Mouse (Mus musculus) kidney, postnatal 25 days (tissue): ENCODE data around the gene Cbfa2t2.
A peak's percentile ranks its signal among the peaks of the same experiment; 100 is the strongest.

ENCODE experiments used
- DNase-seq, 2 experiments: peaks; one replicate each; pipeline ENCODE4 v3.0.0; 2021; ENCODE audit warnings: mixed read lengths in 2 of 2

Cbfa2t2 gene

GRCm38 (mm10) chr2:154569836-154570286 lies 133.6 kb downstream of the Cbfa2t2 start, which contains the start of gene E2f1:
E2f1 (minus strand) TSS chr2:154569892.
- peak; percentile 95 to 98 for DNase-seq

GRCm38 (mm10) chr2:154570666-154571065 lies 134.4 kb downstream of the Cbfa2t2 start:
- DNase-seq, result no peak

GRCm38 (mm10) chr2:154571266-154571665 lies 135.0 kb downstream of the Cbfa2t2 start:
- DNase-seq, result no peak

GRCm38 (mm10) chr2:154571976-154572375 lies 135.7 kb downstream of the Cbfa2t2 start:
- DNase-seq, result no peak

GRCm38 (mm10) chr2:154572996-154573395 lies 136.7 kb downstream of the Cbfa2t2 start:
- no peak for DNase-seq

GRCm38 (mm10) chr2:154574271-154574670 lies 138.0 kb downstream of the Cbfa2t2 start:
- DNase-seq, result no peak

GRCm38 (mm10) chr2:154576876-154577743 lies 140.8 kb downstream of the Cbfa2t2 start:
- DNase-seq, result no peak

GRCm38 (mm10) chr2:154577744-154578067 lies 141.4 kb downstream of the Cbfa2t2 start:
- DNase-seq, result no peak

GRCm38 (mm10) chr2:154580586-154580985 lies 144.3 kb downstream of the Cbfa2t2 start:
- DNase-seq, result peak in 1 of 2 experiments; percentile 54

- DNase-seq, result no peak
These were observed 145.1 kb downstream of the Cbfa2t2 start for GRCm38 (mm10) chr2:154581421-154581820.

- DNase-seq, result no peak
These were observed 147.9 kb downstream of the Cbfa2t2 start for GRCm38 (mm10) chr2:154583906-154584872.

GRCm38 (mm10) chr2:154584931-154585601 lies 148.8 kb downstream of the Cbfa2t2 start:
- DNase-seq, result no peak

GRCm38 (mm10) chr2:154586405-154586804 lies 150.1 kb downstream of the Cbfa2t2 start:
- peak in 1 of 2 experiments; percentile 52 for DNase-seq
